Mouse (Mus musculus) E14TG2a.4 (cell line): ENCODE results near the gene Sept8.

Experiments used
- CTCF ChIP-seq: conservative IDR thresholded peaks from 2 replicates; pipeline ENCODE4 v1.5.1; 2014; ENCODE audit warnings: low read length
- NANOG ChIP-seq: IDR thresholded peaks from 2 replicates; pipeline ENCODE4 v1.6.1; 2014; ENCODE audit warnings: borderline replicate concordance, low read length, mixed read lengths
- POU5F1 ChIP-seq: IDR thresholded peaks from 2 replicates; pipeline ENCODE4 v1.6.1; 2014; ENCODE audit warnings: low read length, borderline replicate concordance

DNA sequence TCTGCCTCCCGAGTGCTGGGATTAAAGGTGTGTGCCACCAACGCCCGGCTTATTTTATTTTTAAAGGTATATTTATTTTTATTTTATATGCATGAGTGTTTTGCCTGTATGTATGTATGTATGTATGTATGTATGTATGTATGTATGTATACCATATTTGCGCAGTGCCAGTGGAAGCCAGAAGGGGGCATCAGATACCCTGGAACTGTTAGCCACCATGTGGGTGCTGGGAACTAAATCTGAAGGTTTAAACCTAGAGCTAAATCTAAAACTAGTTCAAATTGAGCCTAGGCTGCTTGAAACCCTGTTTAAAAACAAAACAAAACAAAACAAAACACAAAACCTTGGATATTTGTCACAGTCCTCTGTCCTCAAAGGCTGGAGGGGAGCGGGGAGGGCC, 30.1 kb upstream of the Sept8 start:
- TF ChIP-seq CTCF (peak; percentile 60), NANOG (no peak), POU5F1 (no peak)
